Mouse (Mus musculus) Patski (cell line): ENCODE measurements around the gene Pml. TPM values are rescaled to one million over a fixed set of nuclear protein-coding genes. Genes with fewer than 3 reads are reported as not detected.
"Not testable (repeated sequence)": the region's sequence is repeated elsewhere in the genome, so short reads cannot be mapped to it uniquely, and the experiment has no call there.

ENCODE experiments used
- ATAC-seq: fragments of 100-300 bp; one replicate; pipeline ENCODE4 v1.8.0; 2021
- CTCF ChIA-PET: fragments of 350-600 bp; sonication (Branson Sonifier 250); formaldehyde crosslinking; loops from one replicate; lab custom pipeline; 2022; ENCODE audit warnings: inconsistent platforms; lab: Charles Lee
- POLR2A ChIA-PET: fragments of 350-600 bp; sonication (Branson Sonifier 250); formaldehyde crosslinking; loops from one replicate; lab custom pipeline; 2022; ENCODE audit warnings: antibody characterized with exemption, inconsistent platforms; lab: Charles Lee
- DNase-seq: peaks from one replicate; pipeline ENCODE4 v3.0.0-alpha.2; 2011; ENCODE audit warnings: low read depth, low spot score
- H3K27me3 ChIP-seq: fragments of 371-371 bp; one replicate; pipeline ENCODE4 v1.5.1; 2021
- CTCF ChIP-seq: fragments of 100-300 bp; IDR thresholded peaks from one replicate; pipeline ENCODE4 v1.5.1; 2021
- in situ Hi-C: fragments of 300-500 bp; cut with MboI; formaldehyde crosslinking; loops from 3 replicates; pipeline ENCODE4 v1.11.1; 2018; ENCODE audit warnings: low pct_unique_long_range_greater_than_20kb, mixed read lengths
- polyA plus RNA-seq: library from polyadenylated mRNA; unstranded; gene quantifications from one replicate; pipeline ENCODE4 v1.2.3, GENCODE M21; 2021

Pml gene
- polyA plus RNA-seq, 1 experiment from 2014 or later: 37.8 TPM

DNA sequence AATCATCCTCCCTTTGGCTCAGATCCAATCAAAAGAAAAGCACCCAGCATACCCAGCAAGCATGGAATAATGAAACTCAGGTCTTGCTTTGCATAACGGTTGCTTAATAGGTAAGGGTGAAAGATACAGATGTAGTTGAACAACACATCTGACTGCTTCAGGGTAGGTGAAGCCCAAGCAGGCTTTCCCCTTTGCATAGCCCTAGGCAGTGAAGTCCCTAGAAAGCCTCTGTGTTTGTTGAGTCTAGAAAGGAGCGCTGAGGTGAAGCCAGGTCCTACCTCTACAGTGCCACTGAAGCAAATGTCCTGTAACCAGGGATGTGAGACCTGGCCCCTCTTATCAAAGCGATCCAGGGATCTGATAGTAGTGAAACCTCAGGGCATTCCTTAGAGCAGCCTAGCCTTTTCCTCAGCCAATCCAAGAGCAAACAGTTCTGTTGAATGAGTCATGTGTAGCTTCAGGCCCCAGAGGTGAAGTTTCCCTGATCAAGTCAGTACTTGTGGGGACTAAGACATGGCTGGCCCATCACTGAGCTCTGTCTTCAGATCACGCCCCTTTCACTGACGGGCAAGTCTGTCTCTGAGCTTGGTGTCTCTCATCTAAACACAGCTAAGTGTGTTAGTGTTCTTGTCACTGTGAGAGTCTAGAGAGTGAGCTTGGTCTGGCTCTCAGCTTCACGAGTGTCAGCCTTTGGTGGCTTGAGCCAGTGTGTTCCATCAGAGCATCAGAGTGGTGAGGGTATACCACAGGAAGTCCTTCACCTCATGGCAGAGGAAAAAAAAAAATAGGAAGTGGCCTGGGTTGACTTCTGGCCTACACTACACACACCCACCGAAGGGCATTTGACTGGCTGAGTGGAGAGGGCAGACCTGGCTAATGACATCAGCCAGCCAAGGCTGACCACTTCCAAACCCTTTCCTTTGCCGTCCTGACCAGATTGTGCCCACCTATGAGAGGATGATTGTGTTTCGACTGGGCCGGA lies 6.4 kb upstream of the Pml start:
- CTCF ChIA-PET: interaction anchor here (1.1 kb wide), 1 partner anchor 18 kb away, joined by 4 read pairs; no protein-coding TSS in a partner anchor
- no peak for DNase-seq
- no peaks in the 10 kb centered on the region for H3K27me3 ChIP-seq
- POLR2A ChIA-PET: interaction anchor here (1.1 kb wide), 1 partner anchor 7 kb away, joined by 3 read pairs; no protein-coding TSS in a partner anchor
- TF ChIP-seq CTCF: no peak
- ATAC-seq: no peak
- in situ Hi-C loops: no loop called here

DNA sequence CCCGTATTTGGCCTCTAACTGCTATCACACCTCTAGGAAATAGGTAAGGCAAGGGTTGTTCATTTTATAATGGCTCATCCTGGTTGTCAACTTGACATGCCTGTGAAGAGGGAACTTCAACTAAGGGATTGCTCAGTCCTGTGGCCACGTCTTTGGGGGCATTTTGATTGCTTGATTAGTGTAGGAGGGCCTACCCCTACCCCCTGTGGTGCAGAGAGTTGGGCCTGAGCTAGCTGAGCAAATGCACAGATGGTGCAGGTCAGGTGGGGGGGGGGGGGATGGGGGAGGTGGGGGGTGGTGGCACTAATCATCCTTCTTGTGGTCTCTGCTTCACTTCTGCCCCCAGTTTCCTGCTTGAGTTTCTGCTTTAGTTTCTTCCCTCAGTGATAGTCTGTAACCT lies 5.5 kb upstream of the Pml start:
- ATAC-seq: no peak
- ChIA-PET CTCF (no interaction called here), POLR2A (no interaction called here)
- TF ChIP-seq CTCF: no peak
- H3K27me3 ChIP-seq: no peaks in the 10 kb centered on the region
- DNase-seq: no peak
- in situ Hi-C loops: no loop called here

DNA sequence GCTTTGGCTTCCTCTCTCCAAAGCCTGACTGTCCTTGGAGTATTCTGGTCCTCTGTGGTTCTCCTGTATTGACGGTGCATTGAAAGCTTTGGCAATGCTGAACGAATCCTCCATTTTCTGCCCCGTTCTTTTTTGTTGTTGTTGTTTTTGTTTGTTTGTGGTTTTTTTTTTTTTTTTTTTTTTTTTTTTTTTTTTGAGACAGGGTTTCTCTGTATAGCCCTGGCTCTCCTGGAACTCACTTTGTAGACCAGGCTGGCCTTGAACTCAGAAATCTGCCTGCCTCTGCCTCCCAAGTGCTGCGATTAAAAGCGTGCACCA lies 4.2 kb upstream of the Pml start:
- ATAC-seq, in situ Hi-C loops: not testable (repeated sequence)
- POLR2A ChIA-PET: interaction anchor here (0.9 to 1.1 kb wide), 4 partner anchors 9 to 64 kb away, joined by 3 read pairs; no protein-coding TSS in a partner anchor

DNA sequence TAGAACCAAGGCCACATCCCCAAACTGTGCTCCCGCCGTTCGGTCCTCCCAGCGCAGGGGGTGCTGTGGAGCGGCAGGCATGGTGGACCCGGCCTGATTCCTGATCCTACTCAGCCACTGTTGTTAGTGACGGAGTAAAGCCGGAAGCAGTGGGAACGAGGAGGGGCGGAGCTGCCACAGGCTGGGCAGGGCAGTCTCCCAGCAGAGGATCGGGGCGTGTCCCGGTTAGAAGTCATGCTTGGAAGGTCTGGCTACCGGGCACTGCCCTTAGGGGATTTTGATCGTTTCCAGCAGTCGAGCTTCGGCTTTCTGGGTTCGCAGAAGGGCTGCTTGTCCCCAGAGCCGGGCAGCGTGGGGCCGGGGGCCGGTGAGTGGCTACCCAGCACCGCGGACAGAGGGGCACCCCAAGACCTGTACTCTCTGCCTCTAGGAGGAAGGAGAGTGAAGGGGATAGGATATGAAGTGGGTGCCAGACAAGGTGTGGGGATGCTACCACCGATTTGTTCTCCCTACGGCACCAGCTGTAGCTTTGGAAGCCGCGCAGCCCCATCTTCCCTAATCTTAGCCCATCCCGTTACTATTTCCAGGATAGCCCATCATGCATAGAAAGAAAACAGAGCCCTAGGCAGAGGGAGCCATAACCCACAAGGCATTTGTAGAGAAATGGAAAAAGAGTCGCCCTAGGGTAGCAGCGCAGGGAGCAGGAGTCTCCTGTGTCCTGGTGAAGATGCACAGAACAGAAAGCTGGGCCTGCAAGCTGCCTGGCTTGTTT lies 3.6 kb upstream of the Pml start, which contains the start of gene Stoml1:
Gene Stoml1 (plus strand): TSS at position 132 of the 772 bp plus-strand sequence.
- in situ Hi-C loops: no loop called here
- no peaks in the 10 kb centered on the region for H3K27me3 ChIP-seq
- DNase-seq: peak; percentile 76
- CTCF ChIA-PET: interaction anchor here (0.8 to 1.9 kb wide), 6 partner anchors 10 to 27 kb away, joined by 3 to 6 read pairs (median 4); no protein-coding TSS in a partner anchor
- POLR2A ChIA-PET: interaction anchor here (0.9 to 1.1 kb wide), 4 partner anchors 9 to 63 kb away, joined by 3 read pairs; no protein-coding TSS in a partner anchor
- ATAC-seq: peak; percentile 90
- peak; percentile 98 for TF ChIP-seq CTCF

More for the DNA sequence above, 4.2 kb upstream of the Pml start:
- CTCF ChIA-PET: interaction anchor here (0.8 to 1.9 kb wide), 4 partner anchors 12 to 22 kb away, joined by 3 to 6 read pairs (median 4); no protein-coding TSS in a partner anchor
- not testable (repeated sequence) for DNase-seq, H3K27me3 ChIP-seq

DNA sequence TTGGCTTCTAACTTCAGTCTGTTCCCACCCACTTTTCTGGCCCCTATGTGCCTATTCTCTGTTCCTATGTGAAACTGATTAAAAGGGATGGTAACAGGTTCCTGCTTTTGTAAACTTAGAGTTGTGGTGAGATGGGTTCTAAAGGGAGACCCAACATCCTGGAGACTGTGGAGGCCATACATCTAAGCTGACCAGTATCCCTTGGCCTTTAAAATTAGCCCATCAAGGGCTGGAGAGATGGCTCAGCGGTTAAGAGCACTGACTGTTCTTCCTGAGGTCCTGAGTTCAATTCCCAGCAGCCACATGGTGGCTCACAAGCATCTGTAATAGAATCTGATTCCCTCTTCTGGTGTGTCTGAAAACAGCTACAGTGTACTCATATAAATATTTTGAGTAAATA lies 1.1 kb upstream of the Pml start:
- in situ Hi-C loops, H3K27me3 ChIP-seq, DNase-seq, POLR2A ChIA-PET, ATAC-seq: not testable (repeated sequence)
- CTCF ChIA-PET: interaction anchor here (1.6 kb wide), 1 partner anchor 25 kb away, joined by 7 read pairs; no protein-coding TSS in a partner anchor

DNA sequence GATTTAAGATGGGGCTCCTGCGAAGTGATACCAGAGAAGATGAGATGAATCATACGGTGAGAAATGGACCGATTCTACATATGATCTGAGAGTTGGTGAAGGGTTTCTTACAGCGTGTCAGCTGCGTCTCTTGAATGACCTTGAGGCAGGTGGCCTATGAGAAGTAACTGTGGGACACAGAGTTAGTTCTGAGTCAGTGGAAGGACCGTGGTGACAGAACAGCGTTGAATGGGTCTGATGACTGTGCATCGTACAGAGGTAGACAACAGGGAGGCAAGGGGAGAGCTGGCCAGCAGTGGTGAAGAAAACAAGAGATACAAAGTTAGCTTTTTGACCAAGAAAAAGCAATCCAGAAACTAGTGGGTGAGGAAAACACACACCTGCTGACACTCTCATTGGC lies 736 bp upstream of the Pml start:
- no peaks in the 10 kb centered on the region for H3K27me3 ChIP-seq
- in situ Hi-C loops: no loop called here
- CTCF ChIA-PET: interaction anchor here (1.0 to 1.9 kb wide), 4 partner anchors 16 to 35 kb away, joined by 3 to 7 read pairs (median 5); no protein-coding TSS in a partner anchor
- POLR2A ChIA-PET: no interaction called here
- no peak for DNase-seq
- no peak for ATAC-seq
- no peak for TF ChIP-seq CTCF

DNA sequence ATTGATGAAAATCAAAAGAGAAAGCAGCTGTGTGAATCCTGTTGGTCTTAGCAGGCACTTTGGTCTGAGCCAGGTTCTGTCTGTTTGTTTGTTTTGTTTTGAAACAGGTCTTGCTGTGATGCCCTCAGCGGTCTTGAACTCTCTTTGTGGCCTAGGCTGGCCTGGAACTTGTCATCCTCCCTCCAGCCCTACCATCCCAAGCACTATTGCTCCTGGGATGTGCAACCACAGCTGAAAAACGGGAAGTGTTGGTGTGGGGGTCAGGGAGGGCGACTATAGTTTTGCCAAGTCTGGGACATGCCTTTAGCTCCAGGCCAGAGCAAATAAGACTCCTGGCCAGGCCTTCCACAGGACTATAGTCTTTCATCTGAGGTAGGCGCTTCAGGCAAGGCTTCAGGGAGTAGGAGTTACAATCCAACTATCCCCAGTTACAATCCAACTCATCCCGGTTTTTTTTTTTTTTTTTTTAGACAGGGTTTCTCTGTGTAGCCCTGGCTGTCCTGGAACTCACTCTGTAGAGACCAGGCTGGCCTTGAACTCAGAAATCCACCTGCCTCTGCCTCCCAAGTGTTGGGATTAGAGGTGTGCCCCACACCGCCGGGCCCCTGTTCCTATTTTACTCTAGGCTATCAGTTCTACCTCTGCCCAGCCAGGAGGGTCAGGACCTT lies 706 bp downstream of the Pml start:
- ChIA-PET POLR2A (interaction anchor here (0.7 to 1.4 kb wide), 2 partner anchors 8 to 26 kb away, joined by 3 read pairs; no protein-coding TSS in a partner anchor), CTCF (interaction anchor here (1.0 to 4.0 kb wide), 6 partner anchors 14 to 33 kb away, joined by 3 to 23 read pairs (median 10); no protein-coding TSS in a partner anchor)
- no peaks in the 10 kb centered on the region for H3K27me3 ChIP-seq
- no peak for TF ChIP-seq CTCF
- in situ Hi-C loops: no loop called here
- ATAC-seq: no peak
- no peak for DNase-seq

DNA sequence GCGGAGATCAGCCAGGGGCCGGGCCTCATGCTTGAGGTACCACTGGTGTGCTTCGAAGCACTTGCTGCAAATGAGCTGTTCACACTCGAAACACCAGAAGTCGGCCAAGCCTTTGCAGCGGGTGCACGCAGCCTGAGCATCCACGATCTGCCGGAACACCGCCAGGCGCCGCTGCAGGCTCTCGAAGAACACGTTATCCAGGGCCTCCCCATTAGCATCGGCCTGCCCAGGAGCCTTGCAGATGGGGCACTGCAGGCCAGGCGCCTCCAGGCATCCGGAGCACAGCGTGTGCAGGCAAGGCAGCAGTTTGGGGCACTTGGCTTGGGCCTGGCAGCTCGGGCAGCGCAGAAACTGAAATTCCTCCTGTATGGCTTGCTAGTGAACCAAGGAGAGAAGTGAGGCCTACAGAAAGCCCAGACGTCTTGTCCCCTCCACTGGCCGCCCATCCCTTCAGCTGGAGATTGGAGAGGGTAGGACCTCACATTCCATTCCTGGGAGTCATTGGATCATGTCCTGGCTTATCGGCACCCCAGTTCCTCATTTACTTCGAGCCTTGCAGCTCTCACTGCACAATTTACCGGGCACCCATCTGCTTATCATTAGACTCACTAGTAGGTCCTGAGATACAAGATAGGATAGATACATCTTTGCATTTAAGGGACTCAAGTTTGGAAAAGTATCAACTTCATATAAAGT lies 2.4 kb downstream of the Pml start:
- TF ChIP-seq CTCF: peak; percentile 98
- POLR2A ChIA-PET: interaction anchor here (0.9 kb wide), 1 partner anchor 20 kb away, joined by 4 read pairs; no protein-coding TSS in a partner anchor
- in situ Hi-C loops: no loop called here
- DNase-seq (no peak), ATAC-seq (peak; percentile 77)
- H3K27me3 ChIP-seq: no peaks in the 10 kb centered on the region
- CTCF ChIA-PET: interaction anchor here (0.8 to 4.0 kb wide), 9 partner anchors 11 to 208 kb away, joined by 3 to 23 read pairs (median 5); no protein-coding TSS in a partner anchor

DNA sequence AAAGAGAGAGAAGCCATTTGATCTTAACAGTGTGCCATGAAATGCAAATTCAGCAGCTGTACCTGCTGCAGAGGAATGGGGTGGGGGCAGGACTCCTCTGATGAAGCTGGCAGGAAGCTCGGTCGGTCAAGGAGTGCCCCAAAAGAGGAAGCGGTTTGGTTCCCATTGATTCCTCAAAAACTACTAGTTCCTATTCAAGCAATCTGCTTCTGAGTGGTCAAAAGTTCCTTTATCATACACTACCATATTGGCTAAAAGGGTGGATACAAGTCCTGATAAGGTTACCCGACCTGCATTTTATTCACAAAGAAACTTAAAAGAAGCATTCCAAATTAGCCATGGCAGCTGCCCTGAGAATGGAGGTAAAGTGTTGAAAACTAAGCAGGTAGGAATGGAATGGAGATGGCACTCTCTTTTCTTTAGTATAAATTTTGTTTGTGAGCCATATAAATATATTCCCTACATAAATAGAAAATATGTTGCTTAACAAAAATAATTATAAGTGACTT lies 3.4 kb downstream of the Pml start:
- H3K27me3 ChIP-seq: no peaks in the 10 kb centered on the region
- no peak for ATAC-seq
- DNase-seq: no peak
- CTCF ChIA-PET: interaction anchor here (1.1 to 4.0 kb wide), 5 partner anchors 21 to 207 kb away, joined by 4 to 23 read pairs (median 15); no protein-coding TSS in a partner anchor
- in situ Hi-C loops: no loop called here
- POLR2A ChIA-PET: no interaction called here
- no peak for TF ChIP-seq CTCF
